Mouse (Mus musculus): ENCODE results near the gene Ube2l3. TPM values are rescaled to one million over a fixed set of nuclear protein-coding genes. Genes with fewer than 3 reads are reported as not detected.

Gene Ube2l3
- total RNA-seq, 2 experiments from 2014 or later: 154 to 163 TPM

- ATAC-seq (replicated peaks; ENCODE audit: low FRiP score, low TSS enrichment, poor library complexity, severe bottlenecking): no peak
These were observed 48.1 kb downstream of the Ube2l3 start for GRCm38 (mm10) chr16:17154346-17154745.

- ATAC-seq (replicated peaks; ENCODE audit: low FRiP score, low TSS enrichment, poor library complexity, severe bottlenecking): no peak
These were observed 50.6 kb downstream of the Ube2l3 start for GRCm38 (mm10) chr16:17151874-17152273.

- no peak for ATAC-seq (replicated peaks; ENCODE audit: low FRiP score, low TSS enrichment, poor library complexity, severe bottlenecking)
These were observed 51.8 kb downstream of the Ube2l3 start for GRCm38 (mm10) chr16:17150520-17151258.

GRCm38 (mm10) chr16:17148084-17148483 is 54.4 kb downstream of the Ube2l3 start:
- ATAC-seq (replicated peaks; ENCODE audit: low FRiP score, low TSS enrichment, poor library complexity, severe bottlenecking): peak; percentile 53

- ATAC-seq (replicated peaks; ENCODE audit: low FRiP score, low TSS enrichment, poor library complexity, severe bottlenecking): peak; percentile 17; the same call in 1 of the 2 replicates
These were observed 55.0 kb downstream of the Ube2l3 start for GRCm38 (mm10) chr16:17147391-17147929.

GRCm38 (mm10) chr16:17146772-17147235 is 55.6 kb downstream of the Ube2l3 start, which contains the start of gene Ccdc116:
Ccdc116 (minus strand) TSS chr16:17147229.
- ATAC-seq (replicated peaks; ENCODE audit: low FRiP score, low TSS enrichment, poor library complexity, severe bottlenecking): peak; percentile 86

GRCm38 (mm10) chr16:17144339-17144738 is 58.1 kb downstream of the Ube2l3 start, which contains the start of gene Ydjc:
Ydjc (plus strand) TSS chr16:17144621.
- ATAC-seq (replicated peaks; ENCODE audit: low FRiP score, low TSS enrichment, poor library complexity, severe bottlenecking): peak; percentile 65

- ATAC-seq (replicated peaks; ENCODE audit: low FRiP score, low TSS enrichment, poor library complexity, severe bottlenecking): no peak
These were observed 65.1 kb downstream of the Ube2l3 start for GRCm38 (mm10) chr16:17137355-17137754.

GRCm38 (mm10) chr16:17132906-17133200 is 69.6 kb downstream of the Ube2l3 start:
- ATAC-seq (replicated peaks; ENCODE audit: low FRiP score, low TSS enrichment, poor library complexity, severe bottlenecking): no peak

- peak; percentile 98 for ATAC-seq (replicated peaks; ENCODE audit: low FRiP score, low TSS enrichment, poor library complexity, severe bottlenecking)
These were observed 70.2 kb downstream of the Ube2l3 start, which contains the start of gene Sdf2l1 for GRCm38 (mm10) chr16:17132089-17132905. Sdf2l1 (minus strand) TSS chr16:17132383.

GRCm38 (mm10) chr16:17131191-17132088 is 71.0 kb downstream of the Ube2l3 start:
- ATAC-seq (replicated peaks; ENCODE audit: low FRiP score, low TSS enrichment, poor library complexity, severe bottlenecking): peak; percentile 24

- ATAC-seq (replicated peaks; ENCODE audit: low FRiP score, low TSS enrichment, poor library complexity, severe bottlenecking): 0 out of 2 replicates have a peak, but pooled peaks have one; percentile 28
These were observed 75.2 kb downstream of the Ube2l3 start for GRCm38 (mm10) chr16:17127292-17127691.

- peak; percentile 97 for ATAC-seq (replicated peaks; ENCODE audit: low FRiP score, low TSS enrichment, poor library complexity, severe bottlenecking)
These were observed 77.5 kb downstream of the Ube2l3 start, which contains the start of gene 2610318N02Rik for GRCm38 (mm10) chr16:17124871-17125520. 2610318N02Rik (minus strand) TSS chr16:17125167.

GRCm38 (mm10) chr16:17124119-17124870 is 78.2 kb downstream of the Ube2l3 start:
- ATAC-seq (replicated peaks; ENCODE audit: low FRiP score, low TSS enrichment, poor library complexity, severe bottlenecking): peak; percentile 25; the same call in 1 of the 2 replicates

- ATAC-seq (replicated peaks; ENCODE audit: low FRiP score, low TSS enrichment, poor library complexity, severe bottlenecking): no peak
These were observed 80.9 kb downstream of the Ube2l3 start for GRCm38 (mm10) chr16:17121569-17121968.

- ATAC-seq (replicated peaks; ENCODE audit: low FRiP score, low TSS enrichment, poor library complexity, severe bottlenecking): no peak
These were observed 85.1 kb downstream of the Ube2l3 start for GRCm38 (mm10) chr16:17117309-17117799.
